Mouse (Mus musculus) liver, embryonic 14.5 days (tissue): ENCODE results near the gene Nfe2l2.

Experiments used
- CTCF ChIP-seq: IDR thresholded peaks from 2 replicates; pipeline ENCODE4 v1.5.1; 2016; ENCODE audit warnings: antibody characterized with exemption, low read depth, control low read depth
- EP300 ChIP-seq: IDR thresholded peaks from 2 replicates; pipeline ENCODE4 v1.6.1; 2016; ENCODE audit warnings: antibody characterized with exemption, low read depth

DNA sequence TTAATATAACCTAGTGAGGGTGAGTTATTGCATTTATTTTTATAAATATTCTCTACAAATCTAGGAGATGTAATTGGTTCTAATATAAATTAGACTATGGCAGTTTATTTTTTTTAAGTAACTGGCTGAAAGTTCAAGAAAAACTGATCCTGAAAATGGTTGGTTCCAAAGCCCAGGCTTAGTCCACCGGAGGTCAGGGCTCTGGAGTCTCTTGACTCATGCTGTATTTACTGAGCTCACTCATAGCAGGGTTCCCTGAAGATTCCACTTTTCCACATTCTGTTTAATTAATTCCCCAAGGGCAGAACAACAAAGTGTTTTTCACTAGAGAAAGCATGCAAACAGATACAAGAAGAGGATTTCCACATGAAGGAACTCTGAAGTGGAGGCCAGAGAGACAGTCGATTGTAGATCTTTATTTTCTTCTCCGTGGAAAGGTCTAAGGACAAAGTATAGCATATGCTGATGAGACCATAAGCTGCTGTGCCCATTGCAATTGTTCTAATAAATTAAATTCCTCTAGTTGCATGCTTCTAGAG, 15.0 kb upstream of the Nfe2l2 start:
- TF ChIP-seq CTCF (no peak), EP300 (no peak)
